Mouse (Mus musculus) T-helper 1 cell (primary cell): ENCODE data around the gene Igsf23.
"Not testable (repeated sequence)": the region's sequence is repeated elsewhere in the genome, so short reads cannot be mapped to it uniquely, and the experiment has no call there.

ENCODE experiments used
- in situ Hi-C: fragments of 300-600 bp; cut with MboI, MseI; formaldehyde crosslinking; loops from one replicate; pipeline ENCODE4 v1.15.1; 2025; ENCODE audit warnings: high pct_unique_total_duplicates

The Igsf23 gene

GRCm38 (mm10) chr7:19950589-19950988, at the start of gene Igsf23:
Igsf23 (minus strand) TSS chr7:19950756.
- in situ Hi-C loops, result no loop called here

- in situ Hi-C loops, result not testable (repeated sequence)
These were observed 46.2 kb upstream of the Igsf23 start for GRCm38 (mm10) chr7:19996721-19997120.

GRCm38 (mm10) chr7:19991165-19991564, 40.6 kb upstream of the Igsf23 start, which contains the start of gene Nlrp9b:
Nlrp9b (plus strand) TSS chr7:19991465.
- in situ Hi-C loops, result not testable (repeated sequence)

- in situ Hi-C loops, result no loop called here
These were observed 21.0 kb upstream of the Igsf23 start for GRCm38 (mm10) chr7:19971516-19971915.

GRCm38 (mm10) chr7:19970196-19970595, 19.6 kb upstream of the Igsf23 start:
- in situ Hi-C loops, result no loop called here

- in situ Hi-C loops, result no loop called here
These were observed 19.1 kb upstream of the Igsf23 start for GRCm38 (mm10) chr7:19969541-19970090.

- in situ Hi-C loops, result no loop called here
These were observed 18.6 kb upstream of the Igsf23 start for GRCm38 (mm10) chr7:19969106-19969505.

- in situ Hi-C loops, result no loop called here
These were observed 14.5 kb upstream of the Igsf23 start, which contains the start of gene Ceacam20 for GRCm38 (mm10) chr7:19964985-19965579. Ceacam20 (plus strand) TSS chr7:19965412.

GRCm38 (mm10) chr7:19962423-19962822, 11.9 kb upstream of the Igsf23 start:
- in situ Hi-C loops, result no loop called here

- in situ Hi-C loops, result loop anchor here (5.0 kb wide), 1 partner anchor 44 kb away; no protein-coding TSS in a partner anchor
These were observed 5.8 kb upstream of the Igsf23 start for GRCm38 (mm10) chr7:19956341-19956781.

GRCm38 (mm10) chr7:19955861-19956260, 5.3 kb upstream of the Igsf23 start:
- in situ Hi-C loops, result loop anchor here (5.0 kb wide), 1 partner anchor 44 kb away; no protein-coding TSS in a partner anchor

- in situ Hi-C loops, result no loop called here
These were observed 2.5 kb upstream of the Igsf23 start for GRCm38 (mm10) chr7:19953054-19953453.

GRCm38 (mm10) chr7:19952320-19952986, 1.9 kb upstream of the Igsf23 start:
- in situ Hi-C loops, result no loop called here

- in situ Hi-C loops, result loop anchor here (25.0 kb wide), 1 partner anchor 938 kb away; the partner anchor contains the start of genes Foxa3, Irf2bp1 and Sympk
These were observed 560 bp downstream of the Igsf23 start for GRCm38 (mm10) chr7:19949996-19950395.

- in situ Hi-C loops, result loop anchor here (25.0 kb wide), 1 partner anchor 937 kb away; the partner anchor contains the start of genes Foxa3, Irf2bp1 and Sympk
These were observed 1.6 kb downstream of the Igsf23 start for GRCm38 (mm10) chr7:19948956-19949355.

- in situ Hi-C loops, result loop anchor here (25.0 kb wide), 1 partner anchor 934 kb away; the partner anchor contains the start of genes Foxa3, Irf2bp1 and Sympk
These were observed 4.6 kb downstream of the Igsf23 start for GRCm38 (mm10) chr7:19945821-19946515.

GRCm38 (mm10) chr7:19945201-19945600, 5.4 kb downstream of the Igsf23 start:
- in situ Hi-C loops, result loop anchor here (25.0 kb wide), 1 partner anchor 933 kb away; the partner anchor contains the start of genes Foxa3, Irf2bp1 and Sympk

- in situ Hi-C loops, result loop anchor here (25.0 kb wide), 1 partner anchor 932 kb away; the partner anchor contains the start of genes Foxa3, Irf2bp1 and Sympk
These were observed 5.8 kb downstream of the Igsf23 start for GRCm38 (mm10) chr7:19944709-19945108.

- in situ Hi-C loops, result loop anchor here (25.0 kb wide), 1 partner anchor 928 kb away; the partner anchor contains the start of genes Foxa3, Irf2bp1 and Sympk
These were observed 10.3 kb downstream of the Igsf23 start for GRCm38 (mm10) chr7:19940256-19940655.

GRCm38 (mm10) chr7:19939555-19940235, 10.9 kb downstream of the Igsf23 start:
- in situ Hi-C loops, result loop anchor here (25.0 kb wide), 1 partner anchor 927 kb away; the partner anchor contains the start of genes Foxa3, Irf2bp1 and Sympk
